Mouse (Mus musculus) thymus, adult 2 months (tissue): ENCODE measurements around the gene Cacnb4. TPM values are rescaled to one million over a fixed set of nuclear protein-coding genes. Genes with fewer than 3 reads are reported as not detected.

Source experiments
- DNase-seq: peaks from one replicate; pipeline ENCODE4 v3.0.0; 2021
- H3K27ac ChIP-seq: fragments of 200-500 bp; 2 replicates; pipeline ENCODE4 v1.5.1; 2012; ENCODE audit warnings: low read length, control low read depth; ENCODE audit not compliant: control insufficient read depth, insufficient read depth
- H3K27me3 ChIP-seq: fragments of 200-500 bp; 2 replicates; pipeline ENCODE4 v1.6.1; 2012; ENCODE audit warnings: mild to moderate bottlenecking, low read length, moderate library complexity, mixed read lengths; ENCODE audit not compliant: control insufficient read depth, insufficient read depth
- H3K36me3 ChIP-seq: fragments of 200-500 bp; 2 replicates; pipeline ENCODE4 v1.6.1; 2012; ENCODE audit warnings: mild to moderate bottlenecking, low read length, moderate library complexity; ENCODE audit not compliant: control insufficient read depth, insufficient read depth
- H3K4me1 ChIP-seq: fragments of 200-500 bp; replicated peaks from 2 replicates; pipeline ENCODE4 v1.6.1; 2012; ENCODE audit warnings: low read length; ENCODE audit not compliant: control insufficient read depth, insufficient read depth
- H3K4me3 ChIP-seq: fragments of 200-500 bp; 2 replicates; pipeline ENCODE4 v1.5.1; 2012; ENCODE audit warnings: mild to moderate bottlenecking, low read length, control low read depth, moderate library complexity; ENCODE audit not compliant: control insufficient read depth, insufficient read depth
- CTCF ChIP-seq: fragments of 200-500 bp; IDR thresholded peaks from 2 replicates; pipeline ENCODE4 v1.5.1; 2012; ENCODE audit warnings: mild to moderate bottlenecking, control low read depth, low read length, moderate library complexity, borderline replicate concordance; ENCODE audit not compliant: control insufficient read depth, poor library complexity, insufficient read depth; ENCODE audit errors: extremely low read depth
- POLR2A ChIP-seq: fragments of 200-500 bp; IDR thresholded peaks from 2 replicates; pipeline ENCODE4 v1.6.1; 2012; ENCODE audit warnings: mild to moderate bottlenecking, low read length, control low read depth, moderate library complexity; ENCODE audit not compliant: control insufficient read depth, poor library complexity, insufficient read depth; ENCODE audit errors: extremely low read depth
- WGBS: fragments of 180-500 bp; shearing (Covaris S2); methylation state at CpG from one replicate; pipeline ENCODE4 v1.1.7; 2018; 5-methylcytosine and 5-hydroxymethylcytosine counted together
- polyA plus RNA-seq: library from polyadenylated mRNA; depleted of rRNA; stranded (reverse); fragments of >200 nt; gene quantifications from 2 replicates; pipeline ENCODE4 v1.2.3, GENCODE M21; 2012

Cacnb4 gene
- polyA plus RNA-seq, 1 experiment, result 0.04 TPM

GRCm38 (mm10) chr2:52585384-52585783 lies 91.2 kb downstream of the Cacnb4 start:
- no peak overlapping the region for H3K27ac ChIP-seq
- TF ChIP-seq POLR2A (no peak), CTCF (no peak)
- no peaks in the 10 kb centered on the region for H3K36me3 ChIP-seq
- 94% methylated on average over 4 of the region's 4 CpGs for WGBS
- no peak overlapping the region for H3K4me3 ChIP-seq
- H3K4me1 ChIP-seq, result no peaks in the 10 kb centered on the region
- no peak for DNase-seq
- no peaks in the 10 kb centered on the region for H3K27me3 ChIP-seq

GRCm38 (mm10) chr2:52581132-52581781 lies 95.4 kb downstream of the Cacnb4 start:
- 87% methylated on average over 11 of the region's 11 CpGs for WGBS
- no peaks in the 10 kb centered on the region for H3K27me3 ChIP-seq
- H3K4me3 ChIP-seq, result no peak overlapping the region
- no peak for TF ChIP-seq CTCF
- TF ChIP-seq POLR2A, result no peak
- DNase-seq, result no peak
- H3K27ac ChIP-seq, result no peak overlapping the region
- H3K36me3 ChIP-seq, result no peaks in the 10 kb centered on the region
- no peaks in the 10 kb centered on the region for H3K4me1 ChIP-seq

- H3K27ac ChIP-seq, result no peak overlapping the region
- H3K4me1 ChIP-seq, result no peaks in the 10 kb centered on the region
- no peaks in the 10 kb centered on the region for H3K27me3 ChIP-seq
- no peak for DNase-seq
- H3K4me3 ChIP-seq, result no peak overlapping the region
- no peaks in the 10 kb centered on the region for H3K36me3 ChIP-seq
- 88% methylated on average over 5 of the region's 5 CpGs for WGBS
- TF ChIP-seq POLR2A (no peak), CTCF (no peak)
These were observed 95.9 kb downstream of the Cacnb4 start for GRCm38 (mm10) chr2:52580697-52581096.

- Histone ChIP-seq H3K27me3 (no peaks in the 10 kb centered on the region), H3K27ac (no peak overlapping the region), H3K4me1 (no peaks in the 10 kb centered on the region), H3K36me3 (no peaks in the 10 kb centered on the region), H3K4me3 (no peak overlapping the region)
- 93% methylated on average over 3 of the region's 3 CpGs for WGBS
- DNase-seq, result no peak
- TF ChIP-seq CTCF (no peak), POLR2A (no peak)
These were observed 97.8 kb downstream of the Cacnb4 start for GRCm38 (mm10) chr2:52578846-52579245.

- H3K27ac ChIP-seq, result no peak overlapping the region
- 89% methylated on average over 4 of the region's 4 CpGs for WGBS
- TF ChIP-seq CTCF (no peak), POLR2A (no peak)
These were observed 98.9 kb downstream of the Cacnb4 start for GRCm38 (mm10) chr2:52577700-52578099.

GRCm38 (mm10) chr2:52576546-52576945 lies 100.1 kb downstream of the Cacnb4 start:
- H3K4me1 ChIP-seq, result peaks cover 5% of the 10 kb centered on the region
- no peaks in the 10 kb centered on the region for H3K27me3 ChIP-seq
- H3K27ac ChIP-seq, result no peak overlapping the region
- H3K4me3 ChIP-seq, result no peak overlapping the region
- no peaks in the 10 kb centered on the region for H3K36me3 ChIP-seq
- 94% methylated on average over 2 of the region's 2 CpGs for WGBS
- TF ChIP-seq CTCF, result no peak
- TF ChIP-seq POLR2A, result no peak
- DNase-seq, result no peak

More at GRCm38 (mm10) chr2:52577700-52578099, 98.9 kb downstream of the Cacnb4 start:
- DNase-seq, result no peak
- Histone ChIP-seq H3K36me3 (no peaks in the 10 kb centered on the region), H3K27me3 (no peaks in the 10 kb centered on the region), H3K4me3 (no peak overlapping the region), H3K4me1 (no peaks in the 10 kb centered on the region)
